Mouse (Mus musculus) Muller cell, postnatal 12 days (primary cell): ENCODE results near the gene Gak.

ENCODE experiments used
- DNase-seq: peaks from one replicate; pipeline ENCODE4 v3.0.0-alpha.2; 2015; ENCODE audit errors: inconsistent ontology term

The Gak gene

DNA sequence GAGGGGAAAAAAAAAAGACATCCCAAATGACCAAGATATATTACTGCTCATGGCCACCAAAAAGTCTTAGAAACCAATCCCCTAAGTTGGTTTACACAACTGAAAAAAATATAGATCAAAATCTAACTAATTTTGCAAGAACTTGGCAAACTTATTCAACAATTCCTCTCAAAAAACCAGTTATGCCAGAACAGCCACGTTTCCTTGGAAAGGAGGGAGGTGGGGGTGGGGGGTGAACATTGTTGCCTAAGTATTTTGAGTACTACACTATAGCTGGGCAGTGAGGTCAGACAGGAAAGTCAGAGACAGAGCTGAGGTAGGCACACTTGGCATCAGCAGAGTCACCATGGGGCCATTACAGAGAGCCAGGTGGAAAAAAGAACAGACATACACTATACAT, 29.6 kb downstream of the Gak start:
- DNase-seq, result no peak

- DNase-seq, result no peak
Observed at GRCm38 (mm10) chr5:108581361-108581891, 48.1 kb downstream of the Gak start.

- DNase-seq, result no peak
Observed at GRCm38 (mm10) chr5:108573054-108573453, 56.5 kb downstream of the Gak start.

- DNase-seq, result no peak
Observed at GRCm38 (mm10) chr5:108570991-108571390, 58.6 kb downstream of the Gak start.

DNA sequence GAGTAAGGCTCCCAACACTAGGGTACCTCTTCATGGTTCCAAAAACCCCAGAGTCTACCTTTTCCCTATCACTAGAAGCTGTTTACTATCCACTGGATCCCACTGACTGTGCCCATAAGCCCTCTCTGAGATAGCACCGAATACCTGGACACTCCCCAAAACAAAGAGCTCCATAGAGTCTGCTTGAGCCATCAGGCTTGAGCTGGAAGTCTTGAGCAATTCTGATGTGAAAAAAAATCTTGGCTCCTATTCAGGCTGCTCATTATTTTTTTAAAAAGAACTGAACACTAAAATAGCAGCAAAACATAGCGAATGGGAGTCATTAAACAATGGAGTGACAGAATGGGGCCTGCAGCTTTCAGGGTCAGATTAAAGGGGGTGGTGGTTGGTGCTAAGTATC, 62.5 kb downstream of the Gak start:
- DNase-seq, result no peak

DNA sequence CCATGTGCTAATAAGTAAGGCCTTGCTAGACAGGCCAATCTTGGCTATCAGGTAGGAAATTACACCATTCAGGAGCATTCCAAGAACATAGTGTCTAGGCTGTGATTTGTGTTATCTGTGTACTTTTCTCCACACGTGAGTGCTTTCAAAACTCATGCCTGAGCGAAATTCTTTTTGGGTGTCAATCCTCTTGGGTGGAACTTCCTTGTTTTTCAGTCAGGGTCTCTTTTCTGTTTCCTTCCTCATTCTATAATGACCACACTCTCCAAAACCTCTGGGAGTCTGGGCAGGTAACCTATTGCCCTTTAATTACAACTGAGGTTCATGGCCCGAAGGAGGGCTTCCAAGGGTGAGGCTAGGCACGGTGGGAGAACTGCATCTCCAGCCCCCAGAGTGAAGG, 63.0 kb downstream of the Gak start:
- DNase-seq, result no peak

- no peak for DNase-seq
Observed at GRCm38 (mm10) chr5:108565381-108565780, 64.2 kb downstream of the Gak start.

DNA sequence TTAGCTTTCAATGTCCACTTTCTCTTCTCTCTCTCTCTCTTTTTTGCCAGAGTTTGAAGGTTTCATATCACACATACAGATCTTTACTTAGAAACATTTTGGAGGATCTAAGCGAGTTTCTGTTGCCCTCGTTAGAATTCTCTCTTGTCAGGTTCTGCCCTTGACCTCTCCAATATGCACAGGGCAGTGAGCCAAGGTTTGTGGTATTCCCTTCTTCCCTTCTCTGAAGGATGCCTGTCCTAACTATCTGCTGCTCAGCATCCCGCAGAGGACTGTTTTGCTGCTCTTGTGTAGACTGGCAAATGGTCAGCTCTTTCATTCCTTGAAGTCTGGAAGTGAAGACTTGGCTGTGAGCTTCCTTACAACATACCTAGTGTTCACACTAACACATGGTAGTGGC, 65.2 kb downstream of the Gak start:
- no peak for DNase-seq

DNA sequence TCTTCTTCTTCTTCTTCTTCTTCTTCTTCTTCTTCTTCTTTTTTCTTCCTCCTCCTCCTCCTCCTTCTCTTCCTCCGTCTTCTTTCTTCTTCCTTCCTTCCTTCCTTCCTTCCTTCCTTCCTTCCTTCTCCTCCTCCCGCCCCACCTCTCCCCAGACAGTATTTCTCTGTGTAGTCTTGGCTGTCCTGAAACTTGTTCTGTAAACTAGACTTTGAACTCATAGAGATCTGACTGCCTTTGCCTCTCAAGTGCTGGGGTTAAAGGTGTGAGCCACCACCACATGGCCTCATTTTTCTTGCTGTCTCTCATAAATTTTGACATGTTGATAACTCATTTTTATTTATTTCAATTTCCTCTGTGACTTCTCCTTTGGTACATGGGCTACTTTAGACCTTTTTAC, 67.1 kb downstream of the Gak start:
- DNase-seq, result no peak

- DNase-seq, result no peak
Observed at GRCm38 (mm10) chr5:108556986-108557385, 72.6 kb downstream of the Gak start.

- no peak for DNase-seq
Observed at GRCm38 (mm10) chr5:108554041-108554440, 75.5 kb downstream of the Gak start.

DNA sequence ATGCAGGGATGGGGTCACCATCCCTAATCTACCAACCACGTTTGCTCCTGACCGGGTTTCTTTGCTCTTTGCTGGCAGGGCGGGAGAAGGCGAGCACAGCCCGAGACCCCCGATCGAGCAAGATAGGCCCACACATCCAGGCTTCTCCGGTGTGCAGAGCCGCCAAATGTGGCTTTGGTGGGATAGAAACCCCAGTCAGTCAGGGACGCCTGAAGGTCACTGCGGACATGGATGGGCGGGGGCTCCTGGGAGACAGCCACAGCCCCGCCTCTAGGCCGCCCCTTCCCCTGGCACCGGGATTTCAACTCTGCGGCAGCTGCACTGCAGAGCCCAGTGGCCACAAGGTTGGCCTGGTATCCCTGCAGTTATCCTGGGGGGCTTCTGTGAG, 79.4 kb downstream of the Gak start:
- DNase-seq, result no peak

GRCm38 (mm10) chr5:108549489-108550206, 79.9 kb downstream of the Gak start, which contains the start of gene Cplx1:
Gene Cplx1, minus strand, starts transcription at chr5:108550024.
- DNase-seq, result peak; percentile 65

- no peak for DNase-seq
Observed at GRCm38 (mm10) chr5:108549137-108549488, 80.4 kb downstream of the Gak start.

GRCm38 (mm10) chr5:108547636-108548035, 81.9 kb downstream of the Gak start:
- no peak for DNase-seq

- no peak for DNase-seq
Observed at GRCm38 (mm10) chr5:108543516-108544291, 85.9 kb downstream of the Gak start.

- DNase-seq, result no peak
Observed at GRCm38 (mm10) chr5:108534188-108534587, 95.4 kb downstream of the Gak start.

DNA sequence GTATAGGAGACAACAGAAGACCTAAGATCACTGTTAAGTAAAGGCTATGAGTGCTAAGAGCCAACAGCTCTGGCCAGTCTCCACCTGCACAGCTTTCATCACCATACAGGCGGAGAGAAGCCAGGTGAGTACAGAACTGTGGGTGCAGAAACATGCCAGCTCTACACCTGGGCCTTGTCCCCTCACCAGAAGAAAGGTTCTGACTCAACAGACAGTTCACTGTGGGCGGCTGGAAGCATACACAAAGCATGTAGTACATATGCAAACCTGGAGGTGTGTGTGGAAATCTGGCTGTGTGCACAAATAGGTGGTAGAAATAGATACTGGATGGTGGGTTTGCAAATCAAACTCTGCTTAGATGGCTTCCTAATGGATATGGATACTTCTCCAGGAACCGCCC, 107.0 kb downstream of the Gak start:
- no peak for DNase-seq

DNA sequence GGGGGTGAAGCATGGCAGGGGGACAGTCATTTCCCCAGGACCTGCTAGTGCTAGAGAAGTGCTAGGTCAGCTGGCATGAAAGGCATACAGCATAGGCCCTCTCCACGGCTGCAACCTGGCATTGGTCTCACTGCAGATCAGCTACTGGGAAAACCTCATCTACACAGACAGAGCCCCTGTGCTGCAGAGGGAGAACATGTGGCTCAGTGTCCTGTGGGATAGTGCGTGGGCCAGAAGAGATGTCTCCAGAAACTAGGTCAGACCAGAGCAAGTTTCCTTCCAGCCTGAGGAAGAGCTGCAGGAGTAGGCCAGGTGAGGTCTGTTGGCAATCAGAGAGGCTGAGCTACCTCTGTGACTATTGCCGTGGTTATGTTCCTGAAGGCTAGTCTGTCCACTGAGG, 107.7 kb downstream of the Gak start:
- DNase-seq, result no peak

GRCm38 (mm10) chr5:108521016-108521415, 108.5 kb downstream of the Gak start:
- DNase-seq, result no peak

DNA sequence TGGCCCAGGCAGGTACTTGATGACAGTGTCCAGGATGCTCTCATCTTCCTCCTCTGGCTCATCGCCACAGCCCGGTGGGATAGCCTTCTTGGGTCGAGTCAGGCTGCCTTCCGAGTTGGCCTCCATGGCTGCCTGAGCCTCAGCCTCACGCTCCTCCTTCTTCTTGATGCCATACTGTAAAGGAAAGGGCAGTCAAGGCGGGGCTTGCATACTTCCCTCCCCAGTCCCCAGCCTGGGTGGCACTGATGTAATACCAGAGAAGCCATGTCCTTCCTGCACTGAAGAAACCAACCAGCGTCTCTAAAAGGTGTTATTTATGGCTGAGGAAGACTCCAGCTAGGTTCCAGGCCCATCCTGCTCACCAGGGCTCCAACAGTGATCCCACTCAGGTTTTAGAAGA, 109.4 kb downstream of the Gak start:
- DNase-seq, result no peak
